In the genomic region with DNA sequence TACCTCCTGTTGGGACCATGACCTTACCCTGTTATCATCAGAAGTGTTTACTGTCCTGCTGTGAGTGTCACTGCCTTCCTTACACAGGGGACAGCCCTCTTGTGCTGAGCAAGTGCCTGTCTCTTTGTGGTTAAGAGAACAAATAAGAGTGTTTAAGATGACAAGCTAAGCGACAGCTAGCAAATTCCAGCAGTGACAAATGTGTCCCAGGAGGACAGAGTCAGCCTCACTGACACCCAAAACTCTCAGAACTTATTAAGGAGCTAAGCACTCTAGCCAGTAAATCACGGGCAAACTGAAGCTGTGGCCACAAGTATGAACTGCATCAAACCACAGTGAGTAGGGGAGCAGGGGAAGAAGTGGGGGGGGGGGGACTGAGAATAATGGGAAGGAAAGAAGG, we compare ENCODE assay signal across 14 mouse cellular contexts. TPM values are rescaled to one million over a fixed set of nuclear protein-coding genes. Genes with fewer than 3 reads are reported as not detected.
A peak's percentile ranks its signal among the peaks of the same experiment; 100 is the strongest.
DNase-seq lines count a peak whose midpoint lies in the region; ATAC-seq and TF ChIP-seq lines count a peak whose summit lies in the region.
"Had no signal": no experiment of that assay in that cellular context is flagged by ENCODE, and none has a peak within 500 bp of the region (broad histone marks: within the 10 kb centered on the region; RNA-seq: fewer than 3 reads in every experiment).

No protein-coding gene starts in this region.

- no peak for TF ChIP-seq POLR2A in heart, adult 2 months (IDR thresholded peaks at IDR 0.05; ENCODE audit: insufficient read depth, low read depth, low read length)
- no peak for TF ChIP-seq POLR2A in thymus, adult 2 months (IDR thresholded peaks at IDR 0.05; ENCODE audit: control insufficient read depth, extremely low read depth, insufficient read depth, low read length, poor library complexity)

- no peaks in the 10 kb centered on the region for H3K79me2 ChIP-seq in heart, adult 2 months (replicated peaks; ENCODE audit: control insufficient read depth, insufficient read depth, low read length)

- no peak overlapping the region for H3K9ac ChIP-seq in heart, embryonic 15.5 days
- H3K9ac ChIP-seq in heart, adult 2 months (ENCODE audit: low read depth, low read length) = no peak overlapping the region

- ATAC-seq in heart, embryonic 15.5 days (replicated peaks; ENCODE audit: insufficient number of reproducible peaks, insufficient read depth, low FRiP score, low read depth) = no peak

- H3K27ac ChIP-seq in heart, embryonic 15.5 days = peak overlapping the region; percentile 63
- H3K27ac ChIP-seq in heart, adult 2 months = no peak overlapping the region
- H3K27ac ChIP-seq in thymus, adult 2 months (ENCODE audit: control insufficient read depth, insufficient read depth, low read length) = peak overlapping the region; percentile 86

- H3K9me3 ChIP-seq in heart, embryonic 15.5 days (replicated peaks) = no peaks in the 10 kb centered on the region

- H3K4me3 ChIP-seq in heart, embryonic 15.5 days = no peak overlapping the region
- H3K4me3 ChIP-seq in heart, adult 2 months = no peak overlapping the region
- no peak overlapping the region for H3K4me3 ChIP-seq in thymus, adult 2 months (ENCODE audit: control insufficient read depth, insufficient read depth, low read length)

- no peak overlapping the region for H3K4me2 ChIP-seq in heart, embryonic 15.5 days

- no peaks in the 10 kb centered on the region for H3K36me3 ChIP-seq in heart, embryonic 15.5 days
- H3K36me3 ChIP-seq in heart, adult 2 months (ENCODE audit: control insufficient read depth, insufficient read depth, low read length) = no peaks in the 10 kb centered on the region
- no peaks in the 10 kb centered on the region for H3K36me3 ChIP-seq in thymus, adult 2 months (ENCODE audit: control insufficient read depth, insufficient read depth, low read length)

- TF ChIP-seq EP300 in heart, adult 2 months (IDR thresholded peaks at IDR 0.05; ENCODE audit: insufficient read depth, low read depth, low read length) = no peak

- peaks cover 28% of the 10 kb centered on the region for H3K4me1 ChIP-seq in heart, embryonic 15.5 days (replicated peaks)
- H3K4me1 ChIP-seq in heart, adult 2 months (ENCODE audit: control insufficient read depth, insufficient read depth, low read length) = no peaks in the 10 kb centered on the region
- peaks cover 71% of the 10 kb centered on the region for H3K4me1 ChIP-seq in thymus, adult 2 months (replicated peaks; ENCODE audit: control insufficient read depth, insufficient read depth, low read length)

- TF ChIP-seq CTCF in heart, adult 2 months (IDR thresholded peaks at IDR 0.05) = no peak
- TF ChIP-seq CTCF in thymus, adult 2 months (IDR thresholded peaks at IDR 0.05; ENCODE audit: borderline replicate concordance, control insufficient read depth, extremely low read depth, insufficient read depth, low read length, poor library complexity) = no peak

- intact Hi-C loops in heart, adult 2 months (cut with DNase I) = no loop called here

- H3K27me3 ChIP-seq in heart, embryonic 15.5 days = no peaks in the 10 kb centered on the region
- H3K27me3 ChIP-seq in heart, adult 2 months (ENCODE audit: control insufficient read depth, insufficient read depth, low read length) = no peaks in the 10 kb centered on the region
- no peaks in the 10 kb centered on the region for H3K27me3 ChIP-seq in thymus, adult 2 months (ENCODE audit: control insufficient read depth, insufficient read depth, low read length)

- 36% methylated on average over 2 of the region's 2 CpGs for WGBS in heart, embryonic 15.5 days
- 47% methylated on average over 2 of the region's 2 CpGs for WGBS in heart, adult 2 months
- WGBS in thymus, adult 2 months = 10% methylated on average over 2 of the region's 2 CpGs

- no peak for DNase-seq in heart, adult 2 months
- no peak for DNase-seq in thymus, adult 2 months
- no peak for DNase-seq in thymus, postnatal 10 days (ENCODE audit: low spot score in 2 of 2)
- DNase-seq in kidney, postnatal 14 days = peak; percentile 54
- DNase-seq in cerebellum, adult 9-10 months = no peak
- DNase-seq in left cerebral cortex, adult 8-10 months (ENCODE audit: low spot score in 2 of 2) = no peak
- no peak for DNase-seq in cerebellum, postnatal 25 days
- DNase-seq: adrenal gland, postnatal 10 days; lung, postnatal 10 days; spleen, adult 18-20 months had no signal

RNA-seq across cellular contexts. Expression of a gene that starts 17.6 kb away (rescaled TPM):
- not detected in 2 replicates for polyA plus RNA-seq in heart, embryonic 15.5 days (2015; fragmentation: Nextera tagmentation; extraction: Ambion mirVana)
- not detected for total RNA-seq in heart, adult 2 months (2021)
- not detected in 2 replicates for polyA plus RNA-seq in heart, adult 2 months (2012; rRNA removed)
- not detected in 2 replicates for polyA plus RNA-seq in thymus, adult 2 months (2012; rRNA removed)
- total RNA-seq in left cerebral cortex, adult 8-10 months (2022) = not detected
- total RNA-seq: adrenal gland, postnatal 10 days; layer of hippocampus, adult 8-10 months; liver, adult 2 months had no signal
- polyA plus RNA-seq: gonadal fat pad, adult 2 months; liver, adult 2 months had no signal

RNA-seq across cellular contexts. Expression of a gene that starts 24.0 kb away (rescaled TPM):
- not detected in 2 replicates for polyA plus RNA-seq in heart, embryonic 15.5 days (2015; fragmentation: Nextera tagmentation; extraction: Ambion mirVana)
- total RNA-seq in heart, adult 2 months (2021) = not detected
- polyA plus RNA-seq in heart, adult 2 months (2012; rRNA removed) = not detected in 2 replicates
- not detected in 2 replicates for polyA plus RNA-seq in thymus, adult 2 months (2012; rRNA removed)
- total RNA-seq in left cerebral cortex, adult 8-10 months (2022) = not detected
- total RNA-seq: adrenal gland, postnatal 10 days; layer of hippocampus, adult 8-10 months; liver, adult 2 months had no signal
- polyA plus RNA-seq: gonadal fat pad, adult 2 months; liver, adult 2 months had no signal

RNA-seq across cellular contexts. Expression of a gene that starts 46.7 kb away (rescaled TPM):
- not detected in 2 replicates for polyA plus RNA-seq in heart, embryonic 15.5 days (2015; fragmentation: Nextera tagmentation; extraction: Ambion mirVana)
- total RNA-seq in heart, adult 2 months (2021) = not detected
- not detected in 2 replicates for polyA plus RNA-seq in heart, adult 2 months (2012; rRNA removed)
- polyA plus RNA-seq in thymus, adult 2 months (2012; rRNA removed) = not detected in 2 replicates
- not detected for total RNA-seq in left cerebral cortex, adult 8-10 months (2022)
- total RNA-seq: adrenal gland, postnatal 10 days; layer of hippocampus, adult 8-10 months; liver, adult 2 months had no signal
- polyA plus RNA-seq: gonadal fat pad, adult 2 months; liver, adult 2 months had no signal

RNA-seq across cellular contexts. Expression of a gene that starts 52.6 kb away (rescaled TPM):
- polyA plus RNA-seq in heart, embryonic 15.5 days (2015; fragmentation: Nextera tagmentation; extraction: Ambion mirVana) = 4.7 and 5.5 TPM in 2 replicates
- total RNA-seq in heart, adult 2 months (2021) = 1 to 10 TPM; 2.2 to 3.6 TPM
- polyA plus RNA-seq in heart, adult 2 months (2012; rRNA removed) = 4.9 and 6.4 TPM in 2 replicates
- 10.8 and 14.8 TPM in 2 replicates for polyA plus RNA-seq in thymus, adult 2 months (2012; rRNA removed)
- total RNA-seq in left cerebral cortex, adult 8-10 months (2022) = 10 to 100 TPM; 30.9 to 34.5 (median 31.7) TPM
